Mouse (Mus musculus): ENCODE data around the gene Pla2g2e. TPM values are rescaled to one million over a fixed set of nuclear protein-coding genes. Genes with fewer than 3 reads are reported as not detected.

Gene Pla2g2e
- 1.2 TPM in 1 of 2 replicates, not detected in the other for polyA plus RNA-seq (2011; ENCODE audit: insufficient read depth, insufficient read length, low read depth, missing spikeins)

DNA sequence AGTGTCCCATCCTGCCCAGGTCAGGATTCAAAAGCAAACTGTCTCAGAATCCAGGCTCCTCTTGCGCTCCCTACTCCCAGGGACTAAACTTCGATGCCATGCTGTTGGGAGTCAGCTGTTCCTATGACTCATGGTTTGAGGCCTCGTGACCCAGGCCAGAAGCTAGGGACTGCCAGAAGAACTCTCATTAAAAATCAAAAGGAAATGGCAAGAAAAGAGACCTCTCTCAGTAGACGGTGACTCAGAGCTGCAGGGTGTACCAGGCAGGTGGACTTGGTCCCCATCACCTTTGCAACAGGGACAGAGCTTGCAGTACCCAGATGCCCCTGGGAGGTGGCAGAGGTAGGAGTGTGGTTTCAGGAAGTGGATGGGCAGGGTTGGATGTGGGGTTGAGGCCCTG, at the start of gene Pla2g2e:
TSS of gene Pla2g2e (plus strand) at position 212 of the 400 bp plus-strand sequence.
- H3K27ac ChIP-seq (ENCODE audit: insufficient read depth, low read length): no peak within 1 kb of the TSS

DNA sequence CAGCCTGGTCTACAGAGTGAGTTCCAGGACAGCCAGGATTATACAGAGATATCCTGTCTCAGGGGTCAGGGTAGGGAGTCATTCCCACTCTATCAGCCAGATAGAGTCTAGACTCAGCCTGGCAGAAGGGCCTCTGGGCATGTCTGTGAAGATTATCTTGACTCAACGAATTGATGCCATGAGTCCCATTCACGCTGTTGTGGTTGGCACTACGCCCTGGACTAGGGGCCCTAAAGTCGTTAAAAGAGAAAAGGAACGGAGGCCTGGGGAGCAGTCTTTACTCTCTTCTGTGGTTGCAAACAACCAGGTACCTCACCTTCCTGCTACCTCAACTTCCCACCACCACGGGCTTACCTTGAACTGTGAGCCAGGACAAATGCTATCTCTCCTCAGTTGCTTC, 37.9 kb upstream of the Pla2g2e start:
- Histone ChIP-seq H3K36me3 (ENCODE audit: control insufficient read depth, insufficient read depth, low read length, poor library complexity, severe bottlenecking) (no peaks in the 10 kb centered on the region), H3K9ac (ENCODE audit: low read depth, poor library complexity, severe bottlenecking) (no peak overlapping the region), H3K4me3 (ENCODE audit: low read depth, low read length) (no peak overlapping the region), H3K4me1 (ENCODE audit: control insufficient read depth, insufficient read depth, low read length) (no peaks in the 10 kb centered on the region), H3K27ac (ENCODE audit: insufficient read depth, low read length) (no peak overlapping the region), H3K9me3 (replicated peaks; ENCODE audit: control insufficient read depth, insufficient read depth, low read length, poor library complexity, severe bottlenecking) (peaks cover 14% of the 10 kb centered on the region), H3K27me3 (ENCODE audit: control insufficient read depth, insufficient read depth, low read length, poor library complexity, severe bottlenecking) (no peaks in the 10 kb centered on the region)
- TF ChIP-seq POLR2A (IDR thresholded peaks at IDR 0.05; ENCODE audit: insufficient read depth, low read length) (no peak), CTCF (IDR thresholded peaks at IDR 0.05; ENCODE audit: low read depth, low read length) (no peak), EP300 (IDR thresholded peaks at IDR 0.05; ENCODE audit: insufficient read depth, low read depth, low read length) (no peak)

More for the DNA sequence above, at the start of gene Pla2g2e:
- H3K9me3 ChIP-seq (replicated peaks; ENCODE audit: control insufficient read depth, insufficient read depth, low read length, poor library complexity, severe bottlenecking): no peaks in the 10 kb centered on the region
- no peak within 1 kb of the TSS for H3K4me3 ChIP-seq (ENCODE audit: low read depth, low read length)
- H3K36me3 ChIP-seq (ENCODE audit: control insufficient read depth, insufficient read depth, low read length, poor library complexity, severe bottlenecking): no peaks in the 10 kb centered on the region
- no peak within 1 kb of the TSS for H3K9ac ChIP-seq (ENCODE audit: low read depth, poor library complexity, severe bottlenecking)
- no peak for TF ChIP-seq EP300 (IDR thresholded peaks at IDR 0.05; ENCODE audit: insufficient read depth, low read depth, low read length)
- TF ChIP-seq POLR2A (IDR thresholded peaks at IDR 0.05; ENCODE audit: insufficient read depth, low read length): no peak
- TF ChIP-seq CTCF (IDR thresholded peaks at IDR 0.05; ENCODE audit: low read depth, low read length): no peak
- H3K4me1 ChIP-seq (ENCODE audit: control insufficient read depth, insufficient read depth, low read length): peaks cover 2% of the 10 kb centered on the region
- no peaks in the 10 kb centered on the region for H3K27me3 ChIP-seq (ENCODE audit: control insufficient read depth, insufficient read depth, low read length, poor library complexity, severe bottlenecking)

DNA sequence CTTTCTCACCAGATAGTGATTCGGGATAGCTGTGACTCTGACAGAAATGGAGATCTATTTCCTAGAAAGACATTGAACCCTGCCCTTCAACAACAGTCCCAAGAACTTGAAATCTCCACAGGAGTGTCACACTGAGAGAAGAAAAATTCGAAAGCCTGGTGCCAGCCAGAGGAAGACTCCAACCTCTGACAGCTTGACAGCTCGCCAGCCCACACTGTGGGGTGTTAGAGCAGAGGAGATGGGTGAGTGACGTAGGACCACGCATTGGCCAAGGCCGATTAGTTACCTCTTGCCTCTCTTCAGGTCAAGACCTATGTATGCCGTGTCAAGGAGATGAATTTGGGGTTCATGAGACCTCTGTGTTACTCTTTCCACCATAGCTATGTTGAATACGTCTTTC, 37.0 kb upstream of the Pla2g2e start:
- H3K9ac ChIP-seq (ENCODE audit: low read depth, poor library complexity, severe bottlenecking): no peak overlapping the region
- H3K4me1 ChIP-seq (ENCODE audit: control insufficient read depth, insufficient read depth, low read length): no peaks in the 10 kb centered on the region
- no peaks in the 10 kb centered on the region for H3K27me3 ChIP-seq (ENCODE audit: control insufficient read depth, insufficient read depth, low read length, poor library complexity, severe bottlenecking)
- peaks cover 14% of the 10 kb centered on the region for H3K9me3 ChIP-seq (replicated peaks; ENCODE audit: control insufficient read depth, insufficient read depth, low read length, poor library complexity, severe bottlenecking)
- H3K4me3 ChIP-seq (ENCODE audit: low read depth, low read length): no peak overlapping the region
- H3K27ac ChIP-seq (ENCODE audit: insufficient read depth, low read length): no peak overlapping the region
- H3K36me3 ChIP-seq (ENCODE audit: control insufficient read depth, insufficient read depth, low read length, poor library complexity, severe bottlenecking): no peaks in the 10 kb centered on the region
- no peak for TF ChIP-seq EP300 (IDR thresholded peaks at IDR 0.05; ENCODE audit: insufficient read depth, low read depth, low read length)
- TF ChIP-seq CTCF (IDR thresholded peaks at IDR 0.05; ENCODE audit: low read depth, low read length): no peak
- no peak for TF ChIP-seq POLR2A (IDR thresholded peaks at IDR 0.05; ENCODE audit: insufficient read depth, low read length)

DNA sequence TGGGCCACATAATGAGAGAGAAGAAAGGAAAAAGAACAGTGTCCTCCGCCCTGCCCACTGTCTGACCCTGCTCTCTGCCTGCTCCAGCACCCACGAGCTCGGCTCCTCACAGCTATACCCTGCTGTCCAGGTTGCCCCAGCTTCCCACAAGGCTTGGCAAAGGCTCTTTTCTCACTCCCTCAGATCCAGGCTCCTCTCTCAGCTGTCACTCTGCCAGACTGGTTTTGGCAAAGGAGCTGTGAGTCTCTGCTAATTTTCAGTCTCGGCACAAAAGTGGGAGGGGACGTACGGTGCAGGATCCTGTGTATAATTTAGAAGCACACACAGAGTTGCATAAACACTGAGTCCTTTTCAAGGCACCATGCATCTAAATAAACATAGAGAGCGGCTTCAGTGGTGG, 36.4 kb upstream of the Pla2g2e start:
- no peak overlapping the region for H3K27ac ChIP-seq (ENCODE audit: insufficient read depth, low read length)
- H3K9me3 ChIP-seq (replicated peaks; ENCODE audit: control insufficient read depth, insufficient read depth, low read length, poor library complexity, severe bottlenecking): peaks cover 14% of the 10 kb centered on the region
- H3K4me1 ChIP-seq (ENCODE audit: control insufficient read depth, insufficient read depth, low read length): no peaks in the 10 kb centered on the region
- H3K36me3 ChIP-seq (ENCODE audit: control insufficient read depth, insufficient read depth, low read length, poor library complexity, severe bottlenecking): no peaks in the 10 kb centered on the region
- H3K27me3 ChIP-seq (ENCODE audit: control insufficient read depth, insufficient read depth, low read length, poor library complexity, severe bottlenecking): no peaks in the 10 kb centered on the region
- no peak overlapping the region for H3K9ac ChIP-seq (ENCODE audit: low read depth, poor library complexity, severe bottlenecking)
- H3K4me3 ChIP-seq (ENCODE audit: low read depth, low read length): no peak overlapping the region
- no peak for TF ChIP-seq EP300 (IDR thresholded peaks at IDR 0.05; ENCODE audit: insufficient read depth, low read depth, low read length)
- no peak for TF ChIP-seq CTCF (IDR thresholded peaks at IDR 0.05; ENCODE audit: low read depth, low read length)
- no peak for TF ChIP-seq POLR2A (IDR thresholded peaks at IDR 0.05; ENCODE audit: insufficient read depth, low read length)

DNA sequence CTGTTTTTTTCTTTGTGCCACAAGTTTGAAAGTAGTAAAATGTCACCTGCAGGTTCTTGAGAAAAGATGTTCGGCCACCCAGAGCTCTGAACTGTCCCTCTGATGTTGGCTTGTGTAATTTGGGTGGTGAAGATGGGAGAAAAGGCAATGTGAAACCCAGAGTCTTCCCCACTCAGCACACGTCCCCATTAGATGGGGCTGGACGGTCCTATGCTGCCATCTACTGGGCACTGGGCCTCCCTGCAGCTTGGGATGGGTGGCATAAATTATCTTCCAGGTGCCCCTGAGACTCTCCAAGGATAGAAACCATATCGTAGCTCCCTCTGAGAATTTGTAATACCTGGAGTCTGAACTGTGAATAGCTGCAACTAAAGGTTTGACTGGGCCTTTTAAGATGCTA, 26.3 kb upstream of the Pla2g2e start:
- Histone ChIP-seq H3K9ac (ENCODE audit: low read depth, poor library complexity, severe bottlenecking) (no peak overlapping the region), H3K4me3 (ENCODE audit: low read depth, low read length) (no peak overlapping the region), H3K27ac (ENCODE audit: insufficient read depth, low read length) (no peak overlapping the region), H3K36me3 (ENCODE audit: control insufficient read depth, insufficient read depth, low read length, poor library complexity, severe bottlenecking) (no peaks in the 10 kb centered on the region), H3K27me3 (ENCODE audit: control insufficient read depth, insufficient read depth, low read length, poor library complexity, severe bottlenecking) (no peaks in the 10 kb centered on the region), H3K4me1 (ENCODE audit: control insufficient read depth, insufficient read depth, low read length) (no peaks in the 10 kb centered on the region), H3K9me3 (replicated peaks; ENCODE audit: control insufficient read depth, insufficient read depth, low read length, poor library complexity, severe bottlenecking) (no peaks in the 10 kb centered on the region)
- TF ChIP-seq CTCF (IDR thresholded peaks at IDR 0.05; ENCODE audit: low read depth, low read length): peak; percentile 98
- TF ChIP-seq POLR2A (IDR thresholded peaks at IDR 0.05; ENCODE audit: insufficient read depth, low read length): no peak
- 0 out of 2 replicates have a peak, but pooled peaks have one; percentile 44 for TF ChIP-seq EP300 (IDR thresholded peaks at IDR 0.05; ENCODE audit: insufficient read depth, low read depth, low read length)

DNA sequence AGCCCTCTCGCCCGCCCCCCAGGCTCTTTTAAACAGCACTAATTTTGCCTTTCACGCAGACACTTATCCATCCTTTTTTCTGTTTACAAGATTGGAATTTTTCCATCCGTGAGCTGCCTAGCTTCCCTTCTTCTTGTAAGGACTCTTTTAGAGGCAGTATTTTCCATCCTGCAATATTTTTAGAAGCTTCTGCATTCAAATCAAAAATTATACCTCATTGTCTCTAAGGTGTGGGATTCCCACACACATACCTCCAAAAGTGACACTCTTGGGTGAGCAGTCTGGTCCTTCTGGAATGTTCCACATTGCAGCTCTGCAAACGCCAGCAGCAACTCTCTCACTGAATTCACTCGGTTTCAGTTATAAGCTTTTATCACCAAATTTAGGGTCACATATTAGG, 24.8 kb upstream of the Pla2g2e start:
- H3K27ac ChIP-seq (ENCODE audit: insufficient read depth, low read length): no peak overlapping the region
- no peak for TF ChIP-seq POLR2A (IDR thresholded peaks at IDR 0.05; ENCODE audit: insufficient read depth, low read length)
- TF ChIP-seq CTCF (IDR thresholded peaks at IDR 0.05; ENCODE audit: low read depth, low read length): no peak
- no peak for TF ChIP-seq EP300 (IDR thresholded peaks at IDR 0.05; ENCODE audit: insufficient read depth, low read depth, low read length)
- no peaks in the 10 kb centered on the region for H3K27me3 ChIP-seq (ENCODE audit: control insufficient read depth, insufficient read depth, low read length, poor library complexity, severe bottlenecking)
- no peaks in the 10 kb centered on the region for H3K36me3 ChIP-seq (ENCODE audit: control insufficient read depth, insufficient read depth, low read length, poor library complexity, severe bottlenecking)
- H3K4me1 ChIP-seq (ENCODE audit: control insufficient read depth, insufficient read depth, low read length): no peaks in the 10 kb centered on the region
- H3K9me3 ChIP-seq (replicated peaks; ENCODE audit: control insufficient read depth, insufficient read depth, low read length, poor library complexity, severe bottlenecking): no peaks in the 10 kb centered on the region
- H3K4me3 ChIP-seq (ENCODE audit: low read depth, low read length): no peak overlapping the region
- H3K9ac ChIP-seq (ENCODE audit: low read depth, poor library complexity, severe bottlenecking): no peak overlapping the region
